Mouse (Mus musculus) cerebellum, postnatal 10 days (tissue): Measurements from ENCODE around the gene Mdp1.
A peak's percentile ranks its signal among the peaks of the same experiment; 100 is the strongest.

ENCODE experiments used
- DNase-seq, 2 experiments: peaks; one replicate each; pipeline ENCODE4 v3.0.0; 2021; ENCODE audit warnings: mixed read lengths in 2 of 2

Mdp1 gene

GRCm38 (mm10) chr14:55642679-55643059 lies 17.6 kb downstream of the Mdp1 start:
- DNase-seq, result no peak

GRCm38 (mm10) chr14:55641291-55641690 lies 19.0 kb downstream of the Mdp1 start:
- no peak for DNase-seq

GRCm38 (mm10) chr14:55640816-55641215 lies 19.5 kb downstream of the Mdp1 start:
- no peak for DNase-seq

GRCm38 (mm10) chr14:55637795-55638194 lies 22.5 kb downstream of the Mdp1 start, which contains the start of gene Gm49378:
Gene Gm49378 (minus strand): TSS chr14:55637895.
- no peak for DNase-seq

GRCm38 (mm10) chr14:55635523-55636007 lies 24.7 kb downstream of the Mdp1 start, which contains the start of gene Ipo4:
Gene Ipo4 (minus strand): TSS chr14:55635957.
- peak; percentile 92 to 93 for DNase-seq

- peak; percentile 80 to 86 for DNase-seq
Observed at GRCm38 (mm10) chr14:55634874-55635522, 25.3 kb downstream of the Mdp1 start.

- DNase-seq, result peak; percentile 62 to 69
Observed at GRCm38 (mm10) chr14:55629312-55629711, 31.0 kb downstream of the Mdp1 start.

- no peak for DNase-seq
Observed at GRCm38 (mm10) chr14:55628077-55628827, 32.1 kb downstream of the Mdp1 start.

- DNase-seq, result peak; percentile 78 to 81
Observed at GRCm38 (mm10) chr14:55618486-55619195, 41.7 kb downstream of the Mdp1 start.

GRCm38 (mm10) chr14:55617822-55618221 lies 42.5 kb downstream of the Mdp1 start, which contains the start of gene Rec8:
Gene Rec8 (plus strand): TSS chr14:55618037.
- DNase-seq, result peak; percentile 71 to 73

- no peak for DNase-seq
Observed at GRCm38 (mm10) chr14:55616844-55617243, 43.5 kb downstream of the Mdp1 start.

GRCm38 (mm10) chr14:55615876-55616275 lies 44.4 kb downstream of the Mdp1 start:
- no peak for DNase-seq

GRCm38 (mm10) chr14:55614565-55615178 lies 45.6 kb downstream of the Mdp1 start:
- DNase-seq, result no peak

- DNase-seq, result no peak
Observed at GRCm38 (mm10) chr14:55613346-55613745, 47.0 kb downstream of the Mdp1 start.

- DNase-seq, result no peak
Observed at GRCm38 (mm10) chr14:55608339-55608738, 52.0 kb downstream of the Mdp1 start.
